In genomic region chr12:31005010-31005409, GRCm38 (mm10) we compare ENCODE assay signal across 8 mouse cellular contexts.
DNase-seq lines count a peak whose midpoint lies in the region; ATAC-seq lines count a peak whose summit lies in the region.

No protein-coding gene starts in this region.

- H3K36me3 ChIP-seq in limb, embryonic 10.5 days, result no peaks in the 10 kb centered on the region
- H3K36me3 ChIP-seq in neural tube, embryonic 12.5 days, result no peaks in the 10 kb centered on the region

- H3K4me1 ChIP-seq in limb, embryonic 10.5 days, result 0 out of 2 replicates have a peak, but pooled peaks cover 2% of the 10 kb centered on the region
- H3K4me1 ChIP-seq in neural tube, embryonic 12.5 days, result no peaks in the 10 kb centered on the region

- H3K4me3 ChIP-seq in limb, embryonic 10.5 days, result no peak overlapping the region
- H3K4me3 ChIP-seq in neural tube, embryonic 12.5 days, result no peak overlapping the region

- 17% methylated on average over 3 of the region's 3 CpGs for WGBS in limb, embryonic 10.5 days
- WGBS in neural tube, embryonic 12.5 days, result 23% methylated on average over 3 of the region's 3 CpGs

- H3K27ac ChIP-seq in limb, embryonic 10.5 days, result no peak overlapping the region
- H3K27ac ChIP-seq in neural tube, embryonic 12.5 days, result no peak overlapping the region

- 0 out of 2 replicates have a peak, but pooled peaks cover 3% of the 10 kb centered on the region for H3K27me3 ChIP-seq in limb, embryonic 10.5 days (ENCODE audit: low read depth, poor library complexity, severe bottlenecking)
- H3K27me3 ChIP-seq in neural tube, embryonic 12.5 days (replicated peaks), result no peaks in the 10 kb centered on the region

- ATAC-seq in neural tube, embryonic 12.5 days (ENCODE audit: low FRiP score, low read depth), result 0 out of 2 replicates have a peak, but pooled peaks have one; percentile 61

- no peaks in the 10 kb centered on the region for H3K9me3 ChIP-seq in limb, embryonic 10.5 days (replicated peaks)
- no peaks in the 10 kb centered on the region for H3K9me3 ChIP-seq in neural tube, embryonic 12.5 days

- no peak overlapping the region for H3K9ac ChIP-seq in neural tube, embryonic 12.5 days

- peak; percentile 15 to 63 for DNase-seq in urinary bladder, adult 18-20 months (ENCODE audit: low spot score in 2 of 2)
- no peak for DNase-seq in urinary bladder, adult 2 months (ENCODE audit: low spot score)
- DNase-seq in cerebellum, adult 8-10 months, result peak; percentile 22
- peak; percentile 8 to 69 for DNase-seq in frontal cortex, postnatal 10 days (ENCODE audit: low spot score in 2 of 2)
- peak; percentile 44 to 84 for DNase-seq in kidney, adult 8-10 months
- peak; percentile 86 for DNase-seq in limb, embryonic 10.5 days (ENCODE audit: low spot score)
- DNase-seq in testis, postnatal 14 days (ENCODE audit: low spot score), result peak; percentile 43

- no peak overlapping the region for H3K4me2 ChIP-seq in neural tube, embryonic 12.5 days (replicated peaks)
